In the genomic region with DNA sequence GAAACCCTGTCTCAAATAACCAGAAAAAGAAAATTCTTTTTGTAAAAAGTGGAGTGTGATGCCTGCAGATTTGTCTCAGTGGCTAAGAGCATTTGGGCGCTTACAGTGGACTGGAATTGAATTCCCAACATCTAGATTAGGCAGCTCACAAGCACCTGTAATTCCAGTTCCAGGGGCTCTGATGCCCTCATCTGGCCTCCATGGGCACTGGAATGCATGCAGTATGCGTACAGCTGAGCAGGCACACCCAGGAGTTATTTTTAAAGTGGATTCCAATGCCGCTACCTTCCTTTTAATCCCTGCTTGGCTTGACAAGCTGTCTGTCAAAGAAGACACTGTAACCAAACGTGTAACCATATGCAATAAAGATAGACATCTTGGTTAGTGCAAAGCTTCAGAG, we compare ENCODE assay signal across 32 mouse cellular contexts. TPM values are rescaled to one million over a fixed set of nuclear protein-coding genes. Genes with fewer than 3 reads are reported as not detected.
DNase-seq lines count a peak whose midpoint lies in the region; ATAC-seq and TF ChIP-seq lines count a peak whose summit lies in the region.
"Had no signal": no experiment of that assay in that cellular context is flagged by ENCODE, and none has a peak within 500 bp of the region (broad histone marks: within the 10 kb centered on the region; RNA-seq: fewer than 3 reads in every experiment).

No protein-coding gene starts in this region.

- 76% methylated on average over 4 of the region's 4 CpGs for WGBS in forebrain, embryonic 11.5 days
- WGBS in forebrain, embryonic 15.5 days = 72% methylated on average over 4 of the region's 4 CpGs
- WGBS in hindbrain, postnatal 0 days = 74% methylated on average over 4 of the region's 4 CpGs
- 75% methylated on average over 4 of the region's 4 CpGs for WGBS in hindbrain, embryonic 10.5 days
- WGBS in lung, embryonic 14.5 days = 51% methylated on average over 4 of the region's 4 CpGs

- peak; percentile 15 for DNase-seq in forebrain, embryonic 11.5 days (ENCODE audit: low spot score)
- DNase-seq in hindbrain, postnatal 0 days (ENCODE audit: low spot score) = peak; percentile 1
- no peak for DNase-seq in hindbrain, embryonic 10.5 days (ENCODE audit: low spot score)
- peak; percentile 26 for DNase-seq in lung, embryonic 14.5 days
- DNase-seq in lung, postnatal 4 days = peak; percentile 30 to 54
- no peak for DNase-seq in right cerebral cortex, postnatal 25 days
- DNase-seq: adrenal gland, postnatal 14 days; cerebellum, adult 11 months; cerebellum, adult 9-10 months; cerebellum, postnatal 36 days; forebrain, postnatal 0 days; heart, postnatal 14 days; kidney, postnatal 4 days; layer of hippocampus, postnatal 36 days; left cerebral cortex, postnatal 4 days; liver, postnatal 0 days; spleen, adult 18-20 months; thymus, adult 18-20 months; thymus, postnatal 25 days had no signal

- no peaks in the 10 kb centered on the region for H3K4me1 ChIP-seq in forebrain, embryonic 11.5 days (replicated peaks; ENCODE audit: control insufficient read depth, insufficient read depth, low read length)
- H3K4me1 ChIP-seq in forebrain, embryonic 15.5 days = peaks cover 26% of the 10 kb centered on the region
- H3K4me1 ChIP-seq in hindbrain, postnatal 0 days (ENCODE audit: insufficient read depth, low read length) = peaks cover 14% of the 10 kb centered on the region
- peaks cover 31% of the 10 kb centered on the region for H3K4me1 ChIP-seq in hindbrain, embryonic 10.5 days (replicated peaks)
- H3K4me1 ChIP-seq in lung, embryonic 14.5 days (ENCODE audit: insufficient read depth) = no peaks in the 10 kb centered on the region

- H3K27ac ChIP-seq in forebrain, embryonic 11.5 days (ENCODE audit: low read depth, low read length) = no peak overlapping the region
- no peak overlapping the region for H3K27ac ChIP-seq in forebrain, embryonic 15.5 days (replicated peaks)
- H3K27ac ChIP-seq in hindbrain, postnatal 0 days = no peak overlapping the region
- H3K27ac ChIP-seq in hindbrain, embryonic 10.5 days = no peak overlapping the region
- H3K27ac ChIP-seq in lung, embryonic 14.5 days (ENCODE audit: low read depth) = no peak overlapping the region
- H3K27ac ChIP-seq: embryonic facial prominence, embryonic 12.5 days; forebrain, embryonic 10.5 days; hindbrain, embryonic 12.5 days; kidney, embryonic 15.5 days; liver, embryonic 12.5 days; midbrain, embryonic 10.5 days; midbrain, embryonic 15.5 days; neural tube, embryonic 15.5 days had no signal

- H3K27me3 ChIP-seq in forebrain, embryonic 11.5 days (ENCODE audit: control insufficient read depth, insufficient read depth, low read length) = no peaks in the 10 kb centered on the region
- no peaks in the 10 kb centered on the region for H3K27me3 ChIP-seq in forebrain, embryonic 15.5 days
- no peaks in the 10 kb centered on the region for H3K27me3 ChIP-seq in hindbrain, postnatal 0 days (ENCODE audit: insufficient read depth, low read length)
- H3K27me3 ChIP-seq in hindbrain, embryonic 10.5 days (ENCODE audit: insufficient read depth, poor library complexity, severe bottlenecking) = 0 out of 2 replicates have a peak, but pooled peaks cover 4% of the 10 kb centered on the region
- no peaks in the 10 kb centered on the region for H3K27me3 ChIP-seq in lung, embryonic 14.5 days (ENCODE audit: insufficient read depth, low read length)
- H3K27me3 ChIP-seq: embryonic facial prominence, embryonic 12.5 days; hindbrain, embryonic 12.5 days; kidney, embryonic 15.5 days; liver, embryonic 12.5 days; midbrain, embryonic 15.5 days; neural tube, embryonic 15.5 days had no signal

- H3K4me2 ChIP-seq in forebrain, embryonic 11.5 days (ENCODE audit: low read depth, low read length, severe bottlenecking) = no peak overlapping the region
- H3K4me2 ChIP-seq in forebrain, embryonic 15.5 days (replicated peaks) = no peak overlapping the region
- H3K4me2 ChIP-seq in hindbrain, postnatal 0 days (ENCODE audit: low read depth, low read length) = no peak overlapping the region
- H3K4me2 ChIP-seq in lung, embryonic 14.5 days = no peak overlapping the region
- H3K4me2 ChIP-seq: embryonic facial prominence, embryonic 12.5 days; heart, embryonic 11.5 days; hindbrain, embryonic 12.5 days; kidney, embryonic 15.5 days; midbrain, embryonic 15.5 days; neural tube, embryonic 15.5 days had no signal

- no peak for TF ChIP-seq CTCF in hindbrain, postnatal 0 days (IDR thresholded peaks at IDR 0.05; ENCODE audit: low read depth)
- 0 out of 2 replicates have a peak, but pooled peaks have one; percentile 6 for TF ChIP-seq CTCF in lung, embryonic 14.5 days (IDR thresholded peaks at IDR 0.05; ENCODE audit: low read depth)

- no peaks in the 10 kb centered on the region for H3K9me3 ChIP-seq in forebrain, embryonic 11.5 days (ENCODE audit: control insufficient read depth, low read length)
- no peaks in the 10 kb centered on the region for H3K9me3 ChIP-seq in forebrain, embryonic 15.5 days
- no peaks in the 10 kb centered on the region for H3K9me3 ChIP-seq in hindbrain, postnatal 0 days (ENCODE audit: low read length)
- H3K9me3 ChIP-seq in hindbrain, embryonic 10.5 days = no peaks in the 10 kb centered on the region
- H3K9me3 ChIP-seq in lung, embryonic 14.5 days (ENCODE audit: low read depth, low read length) = no peaks in the 10 kb centered on the region
- H3K9me3 ChIP-seq: embryonic facial prominence, embryonic 12.5 days; forebrain, embryonic 10.5 days; G1E; hindbrain, embryonic 12.5 days; kidney, embryonic 15.5 days; liver, embryonic 12.5 days; midbrain, embryonic 10.5 days; midbrain, embryonic 15.5 days; neural tube, embryonic 15.5 days had no signal

- H3K4me3 ChIP-seq in forebrain, embryonic 11.5 days (ENCODE audit: low read depth, low read length) = no peak overlapping the region
- H3K4me3 ChIP-seq in forebrain, embryonic 15.5 days = no peak overlapping the region
- H3K4me3 ChIP-seq in hindbrain, postnatal 0 days (ENCODE audit: low read length) = no peak overlapping the region
- no peak overlapping the region for H3K4me3 ChIP-seq in hindbrain, embryonic 10.5 days
- H3K4me3 ChIP-seq in lung, embryonic 14.5 days (ENCODE audit: low read depth, low read length) = no peak overlapping the region
- H3K4me3 ChIP-seq: embryonic facial prominence, embryonic 12.5 days; forebrain, embryonic 10.5 days; hindbrain, embryonic 12.5 days; kidney, embryonic 15.5 days; liver, embryonic 12.5 days; midbrain, embryonic 10.5 days; midbrain, embryonic 15.5 days; neural tube, embryonic 15.5 days had no signal

- H3K36me3 ChIP-seq in forebrain, embryonic 11.5 days (ENCODE audit: control insufficient read depth, insufficient read depth, low read length) = no peaks in the 10 kb centered on the region
- no peaks in the 10 kb centered on the region for H3K36me3 ChIP-seq in forebrain, embryonic 15.5 days
- H3K36me3 ChIP-seq in hindbrain, postnatal 0 days (ENCODE audit: insufficient read depth, low read length) = no peaks in the 10 kb centered on the region
- peaks cover 5% of the 10 kb centered on the region; the same call in 1 of the 2 replicates for H3K36me3 ChIP-seq in hindbrain, embryonic 10.5 days
- H3K36me3 ChIP-seq in lung, embryonic 14.5 days (ENCODE audit: insufficient read depth) = no peaks in the 10 kb centered on the region
- H3K36me3 ChIP-seq: G1E; liver, embryonic 12.5 days; neural tube, embryonic 15.5 days had no signal

- no peak for ATAC-seq in forebrain, embryonic 11.5 days (replicated peaks; ENCODE audit: low FRiP score)
- ATAC-seq in forebrain, embryonic 15.5 days (replicated peaks) = no peak
- ATAC-seq in hindbrain, postnatal 0 days = no peak
- ATAC-seq in lung, embryonic 14.5 days (ENCODE audit: insufficient read depth) = no peak
- ATAC-seq: forebrain, postnatal 0 days; intestine, postnatal 0 days; liver, embryonic 12.5 days; liver, postnatal 0 days; midbrain, embryonic 15.5 days had no signal

- H3K9ac ChIP-seq in forebrain, embryonic 11.5 days (ENCODE audit: low read length) = no peak overlapping the region
- no peak overlapping the region for H3K9ac ChIP-seq in forebrain, embryonic 15.5 days (replicated peaks)
- no peak overlapping the region for H3K9ac ChIP-seq in hindbrain, postnatal 0 days (replicated peaks; ENCODE audit: low read length)
- H3K9ac ChIP-seq in lung, embryonic 14.5 days = no peak overlapping the region
- H3K9ac ChIP-seq: embryonic facial prominence, embryonic 12.5 days; forebrain, postnatal 0 days; hindbrain, embryonic 12.5 days; kidney, embryonic 15.5 days; liver, embryonic 12.5 days; liver, postnatal 0 days; midbrain, embryonic 15.5 days; neural tube, embryonic 15.5 days had no signal

RNA-seq across cellular contexts. Expression of gene Prmt2, which starts 1.7 kb away (rescaled TPM):
- 83.9 and 99.6 TPM in 2 replicates for polyA plus RNA-seq in forebrain, embryonic 11.5 days (2014; fragmentation: Nextera tagmentation; extraction: Ambion mirVana)
- 250 and 269 TPM in 2 replicates for polyA plus RNA-seq in forebrain, embryonic 15.5 days (2015; fragmentation: Nextera tagmentation; extraction: Ambion mirVana)
- 148 and 174 TPM in 2 replicates for total RNA-seq in hindbrain, postnatal 0 days (2014; rRNA removed)
- 245 and 250 TPM in 2 replicates for polyA plus RNA-seq in hindbrain, postnatal 0 days (2015; fragmentation: Nextera tagmentation; extraction: Ambion mirVana)
- polyA plus RNA-seq in hindbrain, embryonic 10.5 days (2016; fragmentation: Nextera tagmentation; extraction: Ambion mirVana) = 80.1 and 97.5 TPM in 2 replicates
- polyA plus RNA-seq in lung, embryonic 14.5 days (2014; fragmentation: Nextera tagmentation; extraction: Ambion mirVana) = 44.6 and 45.0 TPM in 2 replicates

RNA-seq across cellular contexts. Expression of gene S100b, which starts 14.3 kb away (rescaled TPM):
- 0.12 TPM in 1 of 2 replicates, not detected in the other for polyA plus RNA-seq in forebrain, embryonic 11.5 days (2014; fragmentation: Nextera tagmentation; extraction: Ambion mirVana)
- polyA plus RNA-seq in forebrain, embryonic 15.5 days (2015; fragmentation: Nextera tagmentation; extraction: Ambion mirVana) = 0.93 and 1.0 TPM in 2 replicates
- 13.0 and 22.3 TPM in 2 replicates for total RNA-seq in hindbrain, postnatal 0 days (2014; rRNA removed)
- 25.2 and 26.7 TPM in 2 replicates for polyA plus RNA-seq in hindbrain, postnatal 0 days (2015; fragmentation: Nextera tagmentation; extraction: Ambion mirVana)
- not detected in 2 replicates for polyA plus RNA-seq in hindbrain, embryonic 10.5 days (2016; fragmentation: Nextera tagmentation; extraction: Ambion mirVana)
- polyA plus RNA-seq in lung, embryonic 14.5 days (2014; fragmentation: Nextera tagmentation; extraction: Ambion mirVana) = 0.16 TPM in 1 of 2 replicates, not detected in the other
- total RNA-seq: G1E; megakaryocyte progenitor cell, adult 5-6 weeks had no signal
- polyA plus RNA-seq: forebrain, embryonic 10.5 days; G1E; liver, embryonic 12.5 days; midbrain, embryonic 10.5 days had no signal

Comparison
In these comparisons a context has a peak if more than half of its experiments do, and no peak if none do; other contexts are left out.
1. DNase-seq: peak in forebrain, embryonic 11.5 days (single experiment), hindbrain, postnatal 0 days (single experiment), lung, embryonic 14.5 days (single experiment) and lung, postnatal 4 days (2 of 2); none in hindbrain, embryonic 10.5 days (single experiment) and right cerebral cortex, postnatal 25 days (single experiment).
2. RNA of gene S100b, which starts 14.3 kb away (polyA plus RNA-seq): 25.2 to 26.7 TPM in hindbrain, postnatal 0 days; 0.93 to 1.0 TPM in forebrain, embryonic 15.5 days, 0.12 TPM in forebrain, embryonic 11.5 days, not detected in hindbrain, embryonic 10.5 days and 0.16 TPM in lung, embryonic 14.5 days; every median in the first group is over 10 times any median in the second.